Mouse (Mus musculus): ENCODE results near the gene Camk2g. TPM values are rescaled to one million over a fixed set of nuclear protein-coding genes. Genes with fewer than 3 reads are reported as not detected.

Camk2g gene
- total and polyA plus RNA-seq, 3 experiments: 15.7 to 33.1 (median 18.5) TPM

- Histone ChIP-seq H3K27me3 (replicated peaks) (no peaks in the 10 kb centered on the region), H3K9me3 (replicated peaks; ENCODE audit: low read length) (no peaks in the 10 kb centered on the region)
- no peak for DNase-seq (ENCODE audit: extremely low read depth)
Observed at GRCm38 (mm10) chr14:20746935-20747334, 47.0 kb downstream of the Camk2g start.

GRCm38 (mm10) chr14:20743614-20744013 lies 50.3 kb downstream of the Camk2g start:
- Histone ChIP-seq H3K9ac (ENCODE audit: insufficient read depth, low read depth) (no peak overlapping the region), H3K4me2 (ENCODE audit: insufficient read depth, low read depth, poor library complexity, severe bottlenecking) (no peak overlapping the region), H3K9me3 (replicated peaks; ENCODE audit: low read length) (no peaks in the 10 kb centered on the region), H3K4me1 (ENCODE audit: control insufficient read depth in 1 of 2, insufficient read depth in 2 of 2) (no peaks in the 10 kb centered on the region), H3K4me3 (replicated peaks in 1 of 3; ENCODE audit: low read depth in 2 of 3, low read length in 2 of 3, poor library complexity in 1 of 3) (no peak overlapping the region), H3K27me3 (replicated peaks) (no peaks in the 10 kb centered on the region), H3K36me3 (replicated peaks in 1 of 2; ENCODE audit: control insufficient read depth in 1 of 2, insufficient read depth in 1 of 2, low read length in 1 of 2) (peaks cover 40 to 95% of the 10 kb centered on the region in 2 experiments), H3K79me2 (replicated peaks; ENCODE audit: control insufficient read depth, extremely low read depth, insufficient read depth, poor library complexity, severe bottlenecking) (no peaks in the 10 kb centered on the region), H3K27ac (ENCODE audit: insufficient read depth, low read depth) (no peak overlapping the region)
- no peak for TF ChIP-seq KAT2A (IDR thresholded peaks at IDR 0.05; ENCODE audit: insufficient replicate concordance, low read length)
- TF ChIP-seq CHD2 (IDR thresholded peaks at IDR 0.05; ENCODE audit: low read length): no peak
- TF ChIP-seq E2F4 (IDR thresholded peaks at IDR 0.05; ENCODE audit: insufficient replicate concordance, low read depth, low read length): no peak
- TF ChIP-seq HCFC1 (IDR thresholded peaks at IDR 0.05; ENCODE audit: low read depth, low read length): no peak
- TF ChIP-seq MXI1 (IDR thresholded peaks at IDR 0.05; ENCODE audit: low read depth, low read length): no peak
- TF ChIP-seq NELFE (IDR thresholded peaks at IDR 0.05; ENCODE audit: low read depth, low read length): no peak
- TF ChIP-seq MAZ (IDR thresholded peaks at IDR 0.05; ENCODE audit: low read depth, low read length): no peak
- no peak for TF ChIP-seq MEF2A (IDR thresholded peaks at IDR 0.05; ENCODE audit: borderline replicate concordance, low read depth, low read length)
- no peak for TF ChIP-seq TBP (conservative IDR thresholded peaks at IDR 0.05; ENCODE audit: low read depth, low read length)
- TF ChIP-seq UBTF (IDR thresholded peaks at IDR 0.05; ENCODE audit: low read depth, low read length): no peak
- TF ChIP-seq MAFK (IDR thresholded peaks at IDR 0.05; ENCODE audit: insufficient replicate concordance, low read length): no peak
- TF ChIP-seq JUN (IDR thresholded peaks at IDR 0.05; ENCODE audit: insufficient read depth, low read depth, low read length): no peak
- in situ Hi-C loops (cut with MboI; ENCODE audit: low pct_ligation_motif_present, low pct_unique_long_range_greater_than_20kb, low sequenced_read_pairs): no loop called here
- dilution Hi-C loops (cut with MboI; ENCODE audit: extremely low pct_ligation_motif_present, extremely low pct_unique_long_range_greater_than_20kb, low sequenced_read_pairs): no loop called here
- DNase-seq (ENCODE audit: extremely low read depth): no peak

More at GRCm38 (mm10) chr14:20746935-20747334, 47.0 kb downstream of the Camk2g start:
- H3K27ac ChIP-seq (ENCODE audit: insufficient read depth, low read depth): no peak overlapping the region
- H3K4me2 ChIP-seq (ENCODE audit: insufficient read depth, low read depth, poor library complexity, severe bottlenecking): no peak overlapping the region
- peaks cover 18 to 78% of the 10 kb centered on the region in 2 experiments for H3K36me3 ChIP-seq (replicated peaks in 1 of 2; ENCODE audit: control insufficient read depth in 1 of 2, insufficient read depth in 1 of 2, low read length in 1 of 2)
- in situ Hi-C loops (cut with MboI; ENCODE audit: low pct_ligation_motif_present, low pct_unique_long_range_greater_than_20kb, low sequenced_read_pairs) (no loop called here), dilution Hi-C loops (cut with MboI; ENCODE audit: extremely low pct_ligation_motif_present, extremely low pct_unique_long_range_greater_than_20kb, low sequenced_read_pairs) (no loop called here)
- peak; percentile 17; the same call in 1 of the 2 replicates for TF ChIP-seq RAD21 (IDR thresholded peaks at IDR 0.05; ENCODE audit: low read depth, low read length)
- TF ChIP-seq ZMIZ1 (IDR thresholded peaks at IDR 0.05; ENCODE audit: low read depth, low read length): no peak
- peak in 1 of 2 experiments; percentile 46; a peak in 2 of 4 replicates for TF ChIP-seq CTCF (conservative IDR thresholded peaks at IDR 0.05 in 1 of 2, IDR thresholded peaks at IDR 0.05 in 1 of 2; ENCODE audit: low read depth in 2 of 2, low read length in 2 of 2)
- no peak for TF ChIP-seq IRF4 (IDR thresholded peaks at IDR 0.05; ENCODE audit: low read depth, low read length)
- no peak for TF ChIP-seq MAX (IDR thresholded peaks at IDR 0.05; ENCODE audit: low read length)
- peak; percentile 25 for TF ChIP-seq SMC3 (IDR thresholded peaks at IDR 0.05; ENCODE audit: low read depth, low read length)
- TF ChIP-seq MEF2A (IDR thresholded peaks at IDR 0.05; ENCODE audit: borderline replicate concordance, low read depth, low read length): no peak
- no peak for TF ChIP-seq JUN (IDR thresholded peaks at IDR 0.05; ENCODE audit: insufficient read depth, low read depth, low read length)
- no peaks in the 10 kb centered on the region for H3K79me2 ChIP-seq (replicated peaks; ENCODE audit: control insufficient read depth, extremely low read depth, insufficient read depth, poor library complexity, severe bottlenecking)
- H3K4me1 ChIP-seq (ENCODE audit: control insufficient read depth in 1 of 2, insufficient read depth in 2 of 2): no peaks in the 10 kb centered on the region
- no peak overlapping the region for H3K9ac ChIP-seq (ENCODE audit: insufficient read depth, low read depth)
- no peak overlapping the region for H3K4me3 ChIP-seq (replicated peaks in 1 of 3; ENCODE audit: low read depth in 2 of 3, low read length in 2 of 3, poor library complexity in 1 of 3)
